Mouse (Mus musculus): ENCODE data around the gene Plbd1.

DNA sequence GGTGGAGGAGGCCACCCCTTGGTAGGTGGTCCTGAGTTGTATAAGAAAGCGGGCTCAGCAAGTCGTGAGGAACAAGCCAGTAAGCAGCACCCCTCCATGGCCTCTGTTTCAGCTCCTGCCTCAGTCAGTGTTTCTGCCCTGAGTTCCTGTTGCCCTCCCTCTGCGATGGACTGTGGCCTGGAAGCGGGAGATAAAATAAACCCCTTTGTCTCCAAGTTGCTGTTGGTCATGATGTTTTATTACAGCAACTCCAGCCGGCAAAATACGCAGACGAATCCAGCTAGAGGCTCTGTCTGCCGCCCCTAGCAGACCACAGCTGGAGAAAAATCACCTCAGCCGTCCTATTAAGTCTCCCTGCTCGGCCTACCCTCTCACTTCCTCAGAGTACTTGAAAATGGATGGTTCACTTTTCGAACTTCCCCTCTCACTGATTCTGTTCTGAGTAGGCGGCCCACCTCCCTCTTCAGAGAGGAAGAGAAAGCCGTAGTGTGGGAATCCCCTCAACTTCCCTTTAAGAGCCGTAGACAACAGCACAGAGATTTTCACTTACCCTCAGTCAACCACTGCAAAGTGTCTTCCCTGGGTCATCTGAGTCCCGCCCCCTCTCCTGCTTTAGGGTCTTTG is 28.2 kb upstream of the Plbd1 start:
- TF ChIP-seq CTCF (IDR thresholded peaks at IDR 0.05) (no peak), EP300 (IDR thresholded peaks at IDR 0.05) (no peak)

All from lung, postnatal 0 days (tissue).